Mouse (Mus musculus) yolk sac, embryonic 10.5 days (tissue): ENCODE measurements around the gene Slc39a10.

ENCODE experiments used
- DNase-seq: peaks from one replicate; pipeline ENCODE4 v3.0.0-alpha.2; 2017; ENCODE audit warnings: low spot score

Gene Slc39a10

DNA sequence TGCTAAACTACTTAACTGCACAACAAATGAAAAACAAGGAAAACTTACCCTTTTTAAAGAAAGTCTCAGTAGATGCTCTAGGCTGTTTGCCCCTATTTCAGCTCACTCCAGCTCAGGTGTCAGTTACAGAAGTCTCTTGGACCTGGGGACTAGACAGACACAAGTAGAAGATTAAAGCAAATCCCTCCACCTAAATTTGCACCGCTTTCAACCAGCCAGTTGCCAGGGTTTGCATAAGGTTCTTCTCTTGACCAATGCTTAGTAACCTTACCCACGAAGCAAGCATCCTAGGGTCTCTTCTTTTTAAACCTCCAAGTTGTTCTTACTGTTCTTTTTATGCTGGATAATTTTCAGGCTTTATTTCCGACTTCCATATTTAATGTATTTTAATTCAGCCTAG is at the start of gene Slc39a10:
TSS of gene Slc39a10 (minus strand) at position 101 of the 400 bp plus-strand sequence.
- no peak for DNase-seq

DNA sequence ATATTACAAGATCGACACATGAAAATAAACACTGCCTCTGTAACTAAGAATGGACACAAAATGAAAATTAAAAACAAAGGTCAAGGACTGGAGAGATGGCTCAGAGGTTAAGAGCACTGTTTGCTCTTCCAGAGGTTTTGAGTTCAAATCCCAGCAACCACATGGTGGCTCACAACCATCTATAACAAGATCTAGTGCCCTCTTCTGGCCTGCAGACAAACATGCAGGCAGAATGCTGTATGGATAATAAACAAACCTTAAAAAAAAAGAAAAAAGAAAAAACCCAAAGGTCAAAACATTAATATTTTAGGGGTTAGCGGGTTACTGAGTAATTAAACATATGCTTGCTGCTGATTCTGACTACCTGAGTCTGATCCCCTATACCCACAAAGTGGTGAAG is 46.6 kb upstream of the Slc39a10 start:
- no peak for DNase-seq

DNA sequence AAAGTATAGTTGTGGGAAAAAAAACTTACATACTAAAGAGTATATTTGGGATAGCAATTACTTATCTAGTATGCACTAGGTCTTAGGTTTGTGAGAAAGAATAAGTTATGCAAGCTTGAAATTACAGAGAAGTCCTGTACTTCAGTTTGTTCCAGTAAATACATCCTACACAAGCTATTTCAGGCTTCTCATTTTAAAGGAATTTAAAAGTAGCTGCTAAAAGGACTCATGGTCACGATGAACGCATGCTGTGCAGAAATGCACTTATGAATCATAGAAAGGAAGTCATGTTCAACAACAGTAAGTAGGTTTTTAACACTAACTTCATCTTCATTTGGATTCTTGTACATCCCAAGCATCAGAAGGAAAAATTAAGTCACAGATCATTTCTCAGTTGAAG is 45.0 kb upstream of the Slc39a10 start:
- no peak for DNase-seq

GRCm38 (mm10) chr1:46927104-46927503 is 34.5 kb upstream of the Slc39a10 start:
- DNase-seq: no peak

DNA sequence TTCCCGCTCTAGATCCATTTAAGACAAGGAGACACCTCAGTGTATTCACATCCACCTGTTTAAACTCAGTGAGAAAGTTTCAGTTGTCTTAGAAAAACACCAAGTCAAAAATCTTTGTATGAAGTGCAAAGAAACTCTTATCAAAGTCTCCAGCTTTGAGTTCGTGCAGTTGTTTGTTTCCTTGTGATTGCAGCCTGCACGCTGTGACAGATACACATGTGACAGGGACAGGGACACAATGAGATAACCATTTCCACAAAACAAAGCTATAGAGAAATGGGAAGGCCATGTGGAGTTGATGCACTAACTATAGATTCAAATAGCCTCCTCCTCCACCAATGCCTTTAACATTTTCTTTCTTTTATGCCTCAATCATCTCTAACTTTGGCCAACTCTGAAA is 33.6 kb upstream of the Slc39a10 start:
- no peak for DNase-seq

- DNase-seq: no peak
Observed at GRCm38 (mm10) chr1:46924992-46925391, 32.3 kb upstream of the Slc39a10 start.

DNA sequence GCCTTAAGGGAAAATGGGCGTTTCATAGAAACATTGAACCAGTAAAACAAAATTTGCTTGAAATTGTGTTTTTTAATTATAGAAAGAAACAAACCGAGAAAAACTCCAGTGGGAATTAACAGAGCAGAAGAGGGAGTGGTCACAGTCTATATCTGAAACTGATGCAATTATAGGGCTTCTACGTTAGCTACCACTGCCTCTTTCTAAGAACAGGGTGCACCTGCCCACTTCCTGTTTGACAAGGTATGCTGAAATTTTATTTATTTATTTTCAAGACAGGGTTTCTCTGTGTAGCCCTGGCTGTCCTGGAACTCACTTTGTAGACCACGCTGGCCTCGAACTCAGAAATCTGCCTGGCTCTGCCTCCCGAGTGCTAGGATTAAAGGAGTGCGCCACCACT is 30.3 kb upstream of the Slc39a10 start:
- DNase-seq: no peak

DNA sequence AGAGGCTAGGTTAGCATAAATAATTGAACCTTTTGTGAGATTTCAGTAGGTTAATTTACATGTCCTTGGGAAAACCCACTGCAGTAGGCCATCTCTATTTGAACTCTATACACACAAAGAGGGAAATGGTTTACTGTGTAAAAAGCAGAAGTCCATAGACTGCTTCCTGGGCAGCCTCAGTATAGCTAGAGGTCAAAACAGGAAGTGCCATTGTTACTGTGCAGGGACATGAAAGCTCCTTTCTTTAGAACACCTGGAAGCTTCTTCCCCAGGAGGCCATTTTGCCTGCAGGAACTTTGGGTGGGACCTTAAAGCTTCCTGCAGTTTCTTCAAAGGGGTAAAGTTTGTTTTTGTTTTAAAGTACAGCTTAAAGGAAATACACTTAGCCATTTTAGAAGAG is 29.0 kb upstream of the Slc39a10 start:
- DNase-seq: no peak

DNA sequence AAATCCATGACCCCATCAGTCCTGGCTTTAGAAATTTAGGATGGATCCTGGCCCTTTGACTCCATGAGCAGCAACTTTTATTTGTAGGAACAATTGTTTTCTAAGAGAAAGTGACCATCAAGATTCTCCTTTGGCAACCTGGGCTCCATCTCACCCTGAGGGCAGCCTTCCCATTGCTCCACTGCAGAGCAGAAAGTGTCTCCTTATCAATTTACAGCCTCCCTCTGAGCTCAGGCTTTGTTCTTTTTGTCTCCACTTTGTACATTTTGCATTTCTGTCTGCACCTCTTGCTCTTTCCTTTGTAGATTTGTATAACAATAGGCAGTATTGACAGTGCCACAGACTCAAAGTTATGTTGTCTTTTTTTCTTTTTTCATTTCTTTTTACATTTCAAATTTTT is 23.6 kb upstream of the Slc39a10 start:
- no peak for DNase-seq

DNA sequence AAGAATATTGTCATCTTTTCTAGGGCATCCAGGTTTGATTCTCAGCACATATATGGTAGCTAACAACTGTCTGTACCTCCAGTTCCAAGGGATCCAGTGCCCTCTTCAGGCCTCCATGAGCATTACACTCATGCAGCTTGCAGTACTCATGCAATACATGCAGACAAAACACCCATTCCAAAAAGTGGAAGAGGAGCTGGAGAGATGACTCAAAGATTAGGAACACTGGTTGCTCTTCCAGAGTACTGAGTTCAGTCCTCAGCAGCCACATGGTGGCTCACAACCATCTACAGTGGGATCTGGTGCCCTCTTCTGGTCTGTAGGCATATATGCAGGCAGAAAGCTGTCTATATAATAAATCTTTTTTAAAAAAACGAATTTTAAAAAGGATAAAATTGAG is 21.7 kb upstream of the Slc39a10 start:
- DNase-seq: no peak

DNA sequence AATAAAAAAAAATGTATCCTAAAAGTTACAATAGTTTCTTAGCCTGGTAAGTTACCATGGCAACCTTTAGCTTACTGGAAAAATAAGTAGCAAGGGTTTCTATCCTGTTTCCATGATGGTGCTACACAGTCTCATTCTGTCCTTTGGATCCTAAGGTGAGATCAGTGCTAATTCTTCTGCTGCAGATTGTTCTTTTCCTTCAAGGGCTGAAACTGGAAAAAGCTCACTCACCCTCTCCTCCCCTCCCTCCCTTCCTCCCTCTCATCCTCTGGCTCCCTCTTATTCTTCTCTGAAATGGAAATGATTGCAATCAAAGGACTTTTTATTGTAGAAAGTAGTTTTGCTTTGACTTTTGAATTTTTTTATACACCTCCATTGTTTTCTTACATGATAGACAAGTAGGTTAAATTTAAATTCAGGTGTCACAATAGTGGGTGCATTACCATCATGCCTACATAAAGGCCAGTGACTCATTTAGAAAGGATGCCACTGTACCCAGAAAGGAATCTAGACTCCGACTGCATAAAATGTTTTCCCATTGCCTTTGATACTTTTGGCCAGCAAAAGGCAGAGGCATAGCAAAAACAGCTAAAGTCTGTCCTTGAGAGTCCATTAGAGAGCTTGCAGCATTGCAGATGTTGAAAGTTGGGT is 20.0 kb upstream of the Slc39a10 start:
- DNase-seq: no peak

DNA sequence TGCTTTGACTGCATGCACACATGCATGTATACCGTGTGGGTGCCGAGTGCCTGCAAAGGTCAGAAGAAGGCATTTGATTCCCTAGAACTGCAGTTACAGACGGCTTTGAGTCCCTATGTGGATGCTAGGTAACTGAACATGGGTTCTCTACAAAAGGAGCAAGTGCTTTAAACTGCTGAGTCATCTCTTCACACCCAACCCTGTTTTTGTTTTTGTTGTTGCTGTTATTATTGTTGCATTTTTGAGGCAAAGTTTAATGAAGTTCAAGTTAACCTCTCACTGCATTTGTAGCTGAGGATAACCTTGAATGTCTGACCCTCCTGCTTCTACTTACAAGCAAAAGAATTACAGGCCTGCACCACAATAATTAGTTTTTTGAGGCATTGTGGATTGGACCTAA is 17.5 kb upstream of the Slc39a10 start:
- no peak for DNase-seq

- no peak for DNase-seq
Observed at GRCm38 (mm10) chr1:46905706-46906105, 13.1 kb upstream of the Slc39a10 start.

- no peak for DNase-seq
Observed at GRCm38 (mm10) chr1:46902102-46902683, 9.5 kb upstream of the Slc39a10 start.

DNA sequence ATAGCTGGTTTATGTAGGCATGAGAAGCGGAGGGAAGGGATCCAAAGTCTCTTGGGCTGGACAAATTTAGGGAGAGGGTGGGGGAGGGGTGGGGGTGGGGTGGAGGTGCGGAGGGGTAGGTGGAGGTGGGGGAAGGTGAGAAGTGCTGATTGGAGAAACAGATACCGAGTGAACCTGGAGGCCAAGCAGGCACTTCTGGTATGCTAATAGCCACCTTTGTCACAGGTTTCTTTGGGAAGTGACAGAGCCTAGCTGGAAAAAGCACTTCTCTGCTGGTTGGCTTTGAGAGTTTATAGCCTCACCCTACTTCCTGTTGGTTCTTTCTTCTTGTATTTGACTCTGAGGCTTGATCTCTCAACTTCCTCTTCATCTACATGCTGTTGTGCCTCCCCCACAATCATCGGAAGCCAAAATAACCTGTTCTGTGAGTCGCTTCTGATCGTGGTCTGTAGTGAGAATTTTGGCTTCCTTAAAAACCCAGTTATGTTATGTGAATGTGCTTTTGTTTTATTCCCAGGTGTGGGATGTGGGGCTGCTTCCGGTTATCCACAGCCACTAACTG is 1.7 kb upstream of the Slc39a10 start:
- no peak for DNase-seq

- no peak for DNase-seq
Observed at GRCm38 (mm10) chr1:46888726-46889125, 3.9 kb downstream of the Slc39a10 start.

DNA sequence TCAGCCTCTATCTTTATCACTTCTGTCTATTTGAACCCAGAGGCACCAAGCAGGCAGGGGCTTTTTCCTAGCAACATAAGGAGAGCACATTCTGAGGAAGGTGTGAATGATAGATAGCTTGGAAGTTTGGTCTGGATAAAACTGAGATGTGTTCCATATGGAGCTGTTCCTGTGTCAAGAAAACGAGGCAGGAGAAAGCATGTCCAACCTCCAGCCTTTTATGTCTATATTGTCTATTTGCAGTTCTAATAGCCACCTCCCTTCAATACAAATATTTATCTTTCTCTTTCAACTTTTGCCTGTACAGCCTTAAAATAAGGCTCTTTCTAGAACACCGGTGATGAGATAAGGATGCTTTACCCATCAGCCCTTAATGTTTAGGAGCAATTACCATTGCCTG is 4.3 kb downstream of the Slc39a10 start:
- DNase-seq: peak; percentile 39

DNA sequence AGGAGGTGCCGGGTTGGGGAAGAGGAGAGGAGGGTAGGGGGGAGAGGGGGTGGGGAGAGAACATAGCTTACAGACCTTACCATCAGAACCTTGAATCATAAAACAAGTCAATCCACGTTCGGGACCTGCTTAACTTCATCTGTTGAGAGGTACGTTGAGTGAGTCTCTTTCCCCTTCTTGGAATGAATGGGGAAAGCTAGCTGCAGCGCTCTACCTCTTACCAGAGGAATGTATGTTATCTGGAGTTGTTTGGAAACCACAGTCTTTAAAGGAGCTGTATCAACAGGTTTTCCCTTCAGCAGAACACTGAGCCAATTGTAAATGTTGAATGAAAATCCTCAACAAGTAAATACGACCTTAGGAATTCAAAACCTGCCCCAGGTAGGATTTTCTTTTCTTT is 4.7 kb downstream of the Slc39a10 start:
- peak; percentile 47 for DNase-seq

- DNase-seq: peak; percentile 9
Observed at GRCm38 (mm10) chr1:46886091-46886490, 6.6 kb downstream of the Slc39a10 start.

DNA sequence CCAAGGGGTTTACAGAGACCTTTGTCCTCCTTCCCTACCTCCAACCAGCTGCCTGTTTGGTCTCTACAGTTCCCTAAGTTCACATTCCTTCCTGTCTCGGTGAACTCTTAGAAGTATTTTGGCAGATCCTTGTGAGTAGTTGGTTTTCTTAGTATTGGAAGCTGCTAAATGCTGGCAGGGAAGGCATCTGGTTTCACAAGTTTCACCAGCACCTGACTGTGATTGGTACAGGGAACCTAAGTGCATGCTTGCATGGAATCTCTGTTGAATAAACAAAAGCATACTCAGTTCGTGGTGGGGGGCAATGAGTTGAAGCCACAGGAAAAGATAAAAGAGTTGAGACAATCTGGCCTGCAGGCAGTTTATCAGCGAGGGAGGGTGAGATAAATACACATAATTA is 7.4 kb downstream of the Slc39a10 start:
- peak; percentile 68 for DNase-seq

- no peak for DNase-seq
Observed at GRCm38 (mm10) chr1:46879951-46880350, 12.7 kb downstream of the Slc39a10 start.

GRCm38 (mm10) chr1:46873770-46874169 is 18.9 kb downstream of the Slc39a10 start:
- DNase-seq: no peak

DNA sequence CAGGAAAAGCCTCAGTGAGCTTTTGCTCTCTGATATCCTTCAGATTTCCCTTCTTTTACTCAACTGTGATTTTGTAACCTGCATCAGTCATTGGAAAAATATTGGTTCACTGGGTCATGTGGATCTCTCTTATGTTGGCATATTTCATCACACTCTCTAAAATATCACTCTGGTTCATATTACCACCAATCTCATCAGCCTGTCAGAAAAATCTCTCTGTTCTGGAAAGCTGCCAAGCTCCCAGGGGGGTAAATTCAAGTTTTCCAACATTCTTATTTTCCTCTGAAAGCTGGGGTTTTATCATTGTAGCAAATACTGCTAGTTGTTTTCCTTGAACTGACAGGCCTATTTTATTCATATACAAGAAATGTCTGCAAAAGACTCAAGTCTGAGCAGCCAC is 22.9 kb downstream of the Slc39a10 start:
- no peak for DNase-seq
